Mouse (Mus musculus) leukemia stem cell, adult 10-12 weeks (primary cell): ENCODE measurements around the gene Pde4d. TPM values are rescaled to one million over a fixed set of nuclear protein-coding genes. Genes with fewer than 3 reads are reported as not detected.

Source experiments
- polyA plus RNA-seq: library from polyadenylated mRNA; stranded (reverse); fragments of >175 nt; gene quantifications from 2 replicates; pipeline ENCODE4 v1.2.3, GENCODE M21; 2012; ENCODE audit warnings: low replicate concordance

The Pde4d gene
- polyA plus RNA-seq = 4.4 and 5.2 TPM in 2 replicates

GRCm38 (mm10) chr13:108449116-108450097 lies at the start of gene Pde4d:
Pde4d (plus strand) TSS chr13:108449948.

Other genes with a start within 250 kb of the Pde4d start
- gene Elovl7, start 235.5 kb upstream of the Pde4d start, polyA plus RNA-seq = not detected in 2 replicates
- 0.84 and 1.7 TPM in 2 replicates for gene Depdc1b, start 133.6 kb upstream of the Pde4d start, polyA plus RNA-seq